Mouse (Mus musculus): ENCODE data around the gene Oxa1l. TPM values are rescaled to one million over a fixed set of nuclear protein-coding genes. Genes with fewer than 3 reads are reported as not detected.

Gene Oxa1l
- polyA plus RNA-seq, 1 experiment, result 68.6 TPM

GRCm38 (mm10) chr14:54370595-54370994, 10.0 kb downstream of the Oxa1l start:
- Histone ChIP-seq H3K4me3 (no peak overlapping the region), H3K36me3 (ENCODE audit: control insufficient read depth, insufficient read depth) (peaks cover 15% of the 10 kb centered on the region), H3ac (ENCODE audit: control insufficient read depth, insufficient read length) (no peak overlapping the region), H3K4me2 (ENCODE audit: low read depth) (no peak overlapping the region), H3K27me3 (ENCODE audit: control insufficient read depth, insufficient read depth, insufficient read length) (no peaks in the 10 kb centered on the region), H3K79me2 (ENCODE audit: control insufficient read depth, insufficient read depth) (no peaks in the 10 kb centered on the region)
- TF ChIP-seq USF1 (IDR thresholded peaks at IDR 0.05; ENCODE audit: low read depth), result no peak
- TF ChIP-seq MYOG (IDR thresholded peaks at IDR 0.05; ENCODE audit: control insufficient read depth in 1 of 3, insufficient read depth in 1 of 3, insufficient read length in 2 of 3, low read depth in 2 of 3), result no peak
- no peak for TF ChIP-seq REST (IDR thresholded peaks at IDR 0.05; ENCODE audit: insufficient read depth, insufficient read length)
- TF ChIP-seq TCF3 (IDR thresholded peaks at IDR 0.05; ENCODE audit: insufficient read length, low read depth), result no peak
- TF ChIP-seq E2F4 (IDR thresholded peaks at IDR 0.05; ENCODE audit: insufficient read depth), result no peak
- no peak for TF ChIP-seq POLR2AphosphoS2 (IDR thresholded peaks at IDR 0.05; ENCODE audit: insufficient read length, low read depth)
- no peak for TF ChIP-seq CEBPB (IDR thresholded peaks at IDR 0.05; ENCODE audit: insufficient read depth, poor library complexity, severe bottlenecking)
- TF ChIP-seq TCF12 (IDR thresholded peaks at IDR 0.05; ENCODE audit: insufficient read depth, poor library complexity, severe bottlenecking), result no peak
- no peak for TF ChIP-seq MYOD1 (IDR thresholded peaks at IDR 0.05; ENCODE audit: control insufficient read depth in 1 of 3, insufficient read length in 2 of 3, low read depth in 2 of 3)
- TF ChIP-seq POLR2A (IDR thresholded peaks at IDR 0.05; ENCODE audit: insufficient read length, low read depth), result no peak
- no peak for TF ChIP-seq SRF (IDR thresholded peaks at IDR 0.05; ENCODE audit: control insufficient read depth, insufficient read length, low read depth)
- TF ChIP-seq MAX (IDR thresholded peaks at IDR 0.05; ENCODE audit: low read depth), result no peak

- Histone ChIP-seq H3K79me2 (ENCODE audit: control insufficient read depth, insufficient read depth) (no peaks in the 10 kb centered on the region), H3K4me2 (ENCODE audit: low read depth) (no peak overlapping the region), H3K4me3 (no peak overlapping the region), H3K36me3 (ENCODE audit: control insufficient read depth, insufficient read depth) (peaks cover 15% of the 10 kb centered on the region), H3ac (ENCODE audit: control insufficient read depth, insufficient read length) (no peak overlapping the region), H3K27me3 (ENCODE audit: control insufficient read depth, insufficient read depth, insufficient read length) (no peaks in the 10 kb centered on the region)
- no peak for TF ChIP-seq E2F4 (IDR thresholded peaks at IDR 0.05; ENCODE audit: insufficient read depth)
Observed at GRCm38 (mm10) chr14:54371460-54371859, 10.8 kb downstream of the Oxa1l start.

GRCm38 (mm10) chr14:54372923-54373322, 12.3 kb downstream of the Oxa1l start:
- TF ChIP-seq E2F4 (IDR thresholded peaks at IDR 0.05; ENCODE audit: insufficient read depth) (no peak), MYOG (IDR thresholded peaks at IDR 0.05; ENCODE audit: control insufficient read depth in 1 of 3, insufficient read depth in 1 of 3, insufficient read length in 2 of 3, low read depth in 2 of 3) (no peak)
- Histone ChIP-seq H3K4me3 (no peak overlapping the region), H3ac (ENCODE audit: control insufficient read depth, insufficient read length) (no peak overlapping the region), H3K79me2 (ENCODE audit: control insufficient read depth, insufficient read depth) (no peaks in the 10 kb centered on the region), H3K27me3 (ENCODE audit: control insufficient read depth, insufficient read depth, insufficient read length) (no peaks in the 10 kb centered on the region), H3K36me3 (ENCODE audit: control insufficient read depth, insufficient read depth) (peaks cover 10% of the 10 kb centered on the region), H3K4me2 (ENCODE audit: low read depth) (no peak overlapping the region)

- Histone ChIP-seq H3K36me3 (ENCODE audit: control insufficient read depth, insufficient read depth) (no peaks in the 10 kb centered on the region), H3K4me2 (ENCODE audit: low read depth) (no peak overlapping the region), H3K4me3 (no peak overlapping the region), H3ac (ENCODE audit: control insufficient read depth, insufficient read length) (no peak overlapping the region), H3K27me3 (ENCODE audit: control insufficient read depth, insufficient read depth, insufficient read length) (no peaks in the 10 kb centered on the region), H3K79me2 (ENCODE audit: control insufficient read depth, insufficient read depth) (no peaks in the 10 kb centered on the region)
- TF ChIP-seq POLR2AphosphoS2 (IDR thresholded peaks at IDR 0.05; ENCODE audit: insufficient read length, low read depth), result no peak
- no peak for TF ChIP-seq TCF3 (IDR thresholded peaks at IDR 0.05; ENCODE audit: insufficient read length, low read depth)
- TF ChIP-seq REST (IDR thresholded peaks at IDR 0.05; ENCODE audit: insufficient read depth, insufficient read length), result no peak
Observed at GRCm38 (mm10) chr14:54375916-54376315, 15.3 kb downstream of the Oxa1l start.

GRCm38 (mm10) chr14:54377166-54377565, 16.5 kb downstream of the Oxa1l start:
- H3K4me2 ChIP-seq (ENCODE audit: low read depth), result no peak overlapping the region
- H3K36me3 ChIP-seq (ENCODE audit: control insufficient read depth, insufficient read depth), result no peaks in the 10 kb centered on the region
- no peak overlapping the region for H3ac ChIP-seq (ENCODE audit: control insufficient read depth, insufficient read length)
- H3K4me3 ChIP-seq, result no peak overlapping the region
- no peak for TF ChIP-seq TCF3 (IDR thresholded peaks at IDR 0.05; ENCODE audit: insufficient read length, low read depth)
- TF ChIP-seq POLR2AphosphoS2 (IDR thresholded peaks at IDR 0.05; ENCODE audit: insufficient read length, low read depth), result no peak
- TF ChIP-seq MYOG (IDR thresholded peaks at IDR 0.05; ENCODE audit: control insufficient read depth in 1 of 3, insufficient read depth in 1 of 3, insufficient read length in 2 of 3, low read depth in 2 of 3), result no peak
- TF ChIP-seq MAX (IDR thresholded peaks at IDR 0.05; ENCODE audit: low read depth), result no peak
- no peak for TF ChIP-seq E2F4 (IDR thresholded peaks at IDR 0.05; ENCODE audit: insufficient read depth)
- TF ChIP-seq POLR2A (IDR thresholded peaks at IDR 0.05; ENCODE audit: insufficient read length, low read depth), result no peak
- TF ChIP-seq TCF12 (IDR thresholded peaks at IDR 0.05; ENCODE audit: insufficient read depth, poor library complexity, severe bottlenecking), result no peak
- TF ChIP-seq SRF (IDR thresholded peaks at IDR 0.05; ENCODE audit: control insufficient read depth, insufficient read length, low read depth), result no peak
- no peak for TF ChIP-seq CEBPB (IDR thresholded peaks at IDR 0.05; ENCODE audit: insufficient read depth, poor library complexity, severe bottlenecking)
- TF ChIP-seq REST (IDR thresholded peaks at IDR 0.05; ENCODE audit: insufficient read depth, insufficient read length), result no peak
- no peaks in the 10 kb centered on the region for H3K79me2 ChIP-seq (ENCODE audit: control insufficient read depth, insufficient read depth)
- no peaks in the 10 kb centered on the region for H3K27me3 ChIP-seq (ENCODE audit: control insufficient read depth, insufficient read depth, insufficient read length)

GRCm38 (mm10) chr14:54379571-54379970, 18.9 kb downstream of the Oxa1l start:
- no peak overlapping the region for H3K4me3 ChIP-seq
- TF ChIP-seq CEBPB (IDR thresholded peaks at IDR 0.05; ENCODE audit: insufficient read depth, poor library complexity, severe bottlenecking), result no peak
- no peak for TF ChIP-seq POLR2AphosphoS2 (IDR thresholded peaks at IDR 0.05; ENCODE audit: insufficient read length, low read depth)
- no peak for TF ChIP-seq TCF3 (IDR thresholded peaks at IDR 0.05; ENCODE audit: insufficient read length, low read depth)
- no peaks in the 10 kb centered on the region for H3K79me2 ChIP-seq (ENCODE audit: control insufficient read depth, insufficient read depth)
- H3K27me3 ChIP-seq (ENCODE audit: control insufficient read depth, insufficient read depth, insufficient read length), result no peaks in the 10 kb centered on the region
- no peak overlapping the region for H3ac ChIP-seq (ENCODE audit: control insufficient read depth, insufficient read length)
- no peak overlapping the region for H3K4me2 ChIP-seq (ENCODE audit: low read depth)
- H3K36me3 ChIP-seq (ENCODE audit: control insufficient read depth, insufficient read depth), result no peaks in the 10 kb centered on the region
